Mouse (Mus musculus): ENCODE measurements around the gene Flywch1. TPM values are rescaled to one million over a fixed set of nuclear protein-coding genes. Genes with fewer than 3 reads are reported as not detected.

Gene Flywch1
- polyA plus RNA-seq, 1 experiment from 2014 or later: 95.6 TPM

Other genes with a start within 250 kb of the Flywch1 start
- 20.0 and 22.5 TPM in 2 replicates for gene Zfp213, start 207.4 kb downstream of the Flywch1 start, polyA plus RNA-seq (2015; fragmentation: Nextera tagmentation; extraction: Ambion mirVana)
- 18.2 and 21.9 TPM in 2 replicates for gene Zfp13, start 172.1 kb downstream of the Flywch1 start, polyA plus RNA-seq (2015; fragmentation: Nextera tagmentation; extraction: Ambion mirVana)
- 0.27 and 0.37 TPM in 2 replicates for gene Zscan10, start 170.7 kb downstream of the Flywch1 start, polyA plus RNA-seq (2015; fragmentation: Nextera tagmentation; extraction: Ambion mirVana)
- 0.55 and 0.77 TPM in 2 replicates for gene Mmp25, start 126.3 kb downstream of the Flywch1 start, polyA plus RNA-seq (2015; fragmentation: Nextera tagmentation; extraction: Ambion mirVana)
- gene Bicdl2, start 111.1 kb downstream of the Flywch1 start, polyA plus RNA-seq (2015; fragmentation: Nextera tagmentation; extraction: Ambion mirVana): 3.8 TPM in 2 replicates
- gene Hcfc1r1, start 98.0 kb downstream of the Flywch1 start, polyA plus RNA-seq (2015; fragmentation: Nextera tagmentation; extraction: Ambion mirVana): 64.0 and 79.4 TPM in 2 replicates
- 46.6 and 53.5 TPM in 2 replicates for gene Thoc6, start 97.7 kb downstream of the Flywch1 start, polyA plus RNA-seq (2015; fragmentation: Nextera tagmentation; extraction: Ambion mirVana)
- 10.4 and 13.1 TPM in 2 replicates for gene Tnfrsf12a, start 94.1 kb downstream of the Flywch1 start, polyA plus RNA-seq (2015; fragmentation: Nextera tagmentation; extraction: Ambion mirVana)
- 34.8 and 47.1 TPM in 2 replicates for gene Cldn6, start 92.4 kb downstream of the Flywch1 start, polyA plus RNA-seq (2015; fragmentation: Nextera tagmentation; extraction: Ambion mirVana)
- gene Cldn9, start 87.6 kb downstream of the Flywch1 start, polyA plus RNA-seq (2015; fragmentation: Nextera tagmentation; extraction: Ambion mirVana): 8.7 and 14.3 TPM in 2 replicates
- 0.25 and 0.32 TPM in 2 replicates for gene 1520401A03Rik, start 48.8 kb downstream of the Flywch1 start, polyA plus RNA-seq (2015; fragmentation: Nextera tagmentation; extraction: Ambion mirVana)
- gene Pkmyt1, start 45.3 kb downstream of the Flywch1 start, polyA plus RNA-seq (2015; fragmentation: Nextera tagmentation; extraction: Ambion mirVana): 49.3 and 56.2 TPM in 2 replicates
- 12.4 and 12.5 TPM in 2 replicates for gene Paqr4, start 30.7 kb downstream of the Flywch1 start, polyA plus RNA-seq (2015; fragmentation: Nextera tagmentation; extraction: Ambion mirVana)
- 31.7 and 42.3 TPM in 2 replicates for gene Kremen2, start 25.8 kb downstream of the Flywch1 start, polyA plus RNA-seq (2015; fragmentation: Nextera tagmentation; extraction: Ambion mirVana)
- 54.1 and 65.1 TPM in 2 replicates for gene Flywch2, start 14.5 kb upstream of the Flywch1 start, polyA plus RNA-seq (2015; fragmentation: Nextera tagmentation; extraction: Ambion mirVana)
- gene Srrm2, start 18.9 kb upstream of the Flywch1 start, polyA plus RNA-seq (2015; fragmentation: Nextera tagmentation; extraction: Ambion mirVana): 616 and 642 TPM in 2 replicates
- gene Elob, start 57.5 kb upstream of the Flywch1 start, polyA plus RNA-seq (2015; fragmentation: Nextera tagmentation; extraction: Ambion mirVana): 1,169 and 1,240 TPM in 2 replicates
- gene Prss33, start 64.5 kb upstream of the Flywch1 start, polyA plus RNA-seq (2015; fragmentation: Nextera tagmentation; extraction: Ambion mirVana): 0.38 and 0.48 TPM in 2 replicates
- 0.78 TPM in 1 of 2 replicates, not detected in the other for gene Prss32, start 72.3 kb upstream of the Flywch1 start, polyA plus RNA-seq (2015; fragmentation: Nextera tagmentation; extraction: Ambion mirVana)
- 2.0 TPM in 2 replicates for gene Prss41, start 72.6 kb upstream of the Flywch1 start, polyA plus RNA-seq (2015; fragmentation: Nextera tagmentation; extraction: Ambion mirVana)
- gene Prss21, start 96.5 kb upstream of the Flywch1 start, polyA plus RNA-seq (2015; fragmentation: Nextera tagmentation; extraction: Ambion mirVana): not detected in 2 replicates
- not detected in 2 replicates for gene Dcpp1, start 109.3 kb upstream of the Flywch1 start, polyA plus RNA-seq (2015; fragmentation: Nextera tagmentation; extraction: Ambion mirVana)
- not detected in 2 replicates for gene Dcpp2, start 109.3 kb upstream of the Flywch1 start, polyA plus RNA-seq (2015; fragmentation: Nextera tagmentation; extraction: Ambion mirVana)
- gene Dcpp3, start 145.9 kb upstream of the Flywch1 start, polyA plus RNA-seq (2015; fragmentation: Nextera tagmentation; extraction: Ambion mirVana): not detected in 2 replicates
- gene Sbp, start 170.1 kb upstream of the Flywch1 start, polyA plus RNA-seq (2015; fragmentation: Nextera tagmentation; extraction: Ambion mirVana): not detected in 2 replicates
- not detected in 2 replicates for gene Sbpl, start 183.7 kb upstream of the Flywch1 start, polyA plus RNA-seq (2015; fragmentation: Nextera tagmentation; extraction: Ambion mirVana)
- gene Prss30, start 209.0 kb upstream of the Flywch1 start, polyA plus RNA-seq (2015; fragmentation: Nextera tagmentation; extraction: Ambion mirVana): 0.18 TPM in 1 of 2 replicates, not detected in the other
- 2.2 and 2.5 TPM in 2 replicates for gene Prss22, start 226.5 kb upstream of the Flywch1 start, polyA plus RNA-seq (2015; fragmentation: Nextera tagmentation; extraction: Ambion mirVana)

Data from embryonic facial prominence, embryonic 13.5 days (tissue).